Mouse (Mus musculus): Measurements from ENCODE around the gene A130010J15Rik. TPM values are rescaled to one million over a fixed set of nuclear protein-coding genes. Genes with fewer than 3 reads are reported as not detected.

A130010J15Rik gene
- total RNA-seq, 2 experiments from 2014 or later = 4.1 to 5.1 TPM

- peak in 1 of 2 experiments; percentile 18 for DNase-seq
These were observed 11.3 kb upstream of the A130010J15Rik start for GRCm38 (mm10) chr1:193156316-193157110.

- no peak for DNase-seq
These were observed 10.7 kb upstream of the A130010J15Rik start for GRCm38 (mm10) chr1:193157111-193157492.

GRCm38 (mm10) chr1:193159163-193159562 is 8.7 kb upstream of the A130010J15Rik start:
- no peak for DNase-seq

- DNase-seq = no peak
These were observed 8.2 kb upstream of the A130010J15Rik start for GRCm38 (mm10) chr1:193159613-193160012.

GRCm38 (mm10) chr1:193160317-193161032 is 7.4 kb upstream of the A130010J15Rik start:
- DNase-seq = peak; percentile 48 to 52

GRCm38 (mm10) chr1:193169228-193169627 is 1.4 kb downstream of the A130010J15Rik start:
- no peak for DNase-seq

- peak; percentile 25 to 49 for DNase-seq
These were observed 2.0 kb downstream of the A130010J15Rik start for GRCm38 (mm10) chr1:193169856-193170255.

GRCm38 (mm10) chr1:193172991-193173809 is 5.4 kb downstream of the A130010J15Rik start:
- peak; percentile 98 for DNase-seq

- no peak for DNase-seq
These were observed 5.9 kb downstream of the A130010J15Rik start for GRCm38 (mm10) chr1:193173810-193174129.

GRCm38 (mm10) chr1:193174143-193174733 is 6.4 kb downstream of the A130010J15Rik start:
- peak in 1 of 2 experiments; percentile 24 for DNase-seq

- no peak for DNase-seq
These were observed 13.3 kb downstream of the A130010J15Rik start for GRCm38 (mm10) chr1:193181104-193181503.

- no peak for DNase-seq
These were observed 20.4 kb downstream of the A130010J15Rik start for GRCm38 (mm10) chr1:193188257-193188656.

GRCm38 (mm10) chr1:193189151-193189621 is 21.3 kb downstream of the A130010J15Rik start:
- peak; percentile 79 to 88 for DNase-seq

GRCm38 (mm10) chr1:193189771-193190170 is 21.9 kb downstream of the A130010J15Rik start:
- DNase-seq = peak in 1 of 2 experiments; percentile 35

- DNase-seq = peak; percentile 55 to 73
These were observed 23.9 kb downstream of the A130010J15Rik start for GRCm38 (mm10) chr1:193191675-193192283.

GRCm38 (mm10) chr1:193194416-193195140 is 26.7 kb downstream of the A130010J15Rik start:
- no peak for DNase-seq

- DNase-seq = no peak
These were observed 27.4 kb downstream of the A130010J15Rik start for GRCm38 (mm10) chr1:193195169-193195810.

GRCm38 (mm10) chr1:193197494-193198205 is 29.8 kb downstream of the A130010J15Rik start:
- DNase-seq = no peak

GRCm38 (mm10) chr1:193198312-193198711 is 30.5 kb downstream of the A130010J15Rik start:
- DNase-seq = no peak
